Mouse (Mus musculus): Measurements from ENCODE around the gene Dcaf1. TPM values are rescaled to one million over a fixed set of nuclear protein-coding genes. Genes with fewer than 3 reads are reported as not detected.

The Dcaf1 gene
- total and polyA plus RNA-seq, 3 experiments, result 9.8 to 27.9 (median 27.3) TPM

DNA sequence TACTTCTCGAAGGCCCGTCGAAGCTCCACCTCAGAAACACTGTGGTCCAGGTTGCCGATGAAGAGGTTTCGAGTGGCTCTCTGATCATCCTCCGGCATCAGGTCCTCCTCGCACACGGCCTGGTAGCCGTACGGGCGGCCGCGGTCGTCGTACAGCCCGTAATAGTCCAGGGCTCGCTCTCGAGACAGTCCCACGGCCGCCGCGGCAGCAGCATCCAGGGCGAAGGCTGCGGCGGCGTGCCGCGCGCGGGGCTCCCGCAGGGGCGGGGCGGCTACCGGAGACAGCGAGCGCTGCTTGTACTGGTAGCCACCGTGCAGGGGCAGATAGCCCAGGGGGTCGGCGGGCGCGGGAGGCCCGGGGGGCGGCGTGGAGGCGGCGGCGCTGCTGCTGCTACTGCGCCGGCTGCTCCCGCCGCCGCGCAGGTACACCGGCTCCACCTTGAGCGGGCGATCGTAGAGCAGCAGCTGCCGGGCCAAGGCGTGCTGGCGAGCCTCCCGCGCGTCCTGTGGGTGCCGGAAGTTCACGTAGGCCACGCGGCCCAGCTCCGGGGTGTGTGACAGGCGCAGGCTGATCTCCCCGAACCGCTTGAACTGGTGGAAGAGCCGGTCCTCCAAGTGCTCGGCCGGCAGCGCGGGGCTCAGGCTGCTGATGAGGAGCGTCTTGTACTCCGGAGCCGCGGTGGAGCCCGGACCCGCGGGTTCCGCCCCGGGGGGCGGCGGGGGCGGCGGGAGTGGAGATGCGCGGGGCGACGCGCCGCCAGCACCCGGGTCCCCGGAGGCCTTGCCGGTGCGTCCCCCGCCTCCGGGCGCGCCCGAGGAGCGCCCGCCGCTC is 64.4 kb downstream of the Dcaf1 start:
- H3K27me3 ChIP-seq (ENCODE audit: control insufficient read depth, insufficient read depth, low read length), result no peaks in the 10 kb centered on the region
- H3K79me2 ChIP-seq (replicated peaks; ENCODE audit: control insufficient read depth, insufficient read depth, low read length), result 0 out of 2 replicates have a peak, but pooled peaks cover 2% of the 10 kb centered on the region
- peaks cover 13% of the 10 kb centered on the region for H3K4me1 ChIP-seq (ENCODE audit: control insufficient read depth, insufficient read depth, low read length)
- H3K4me3 ChIP-seq, result peak overlapping the region; percentile 77
- DNase-seq, result peak; percentile 63 to 68
- H3K27ac ChIP-seq, result peak overlapping the region; percentile 69
- peak overlapping the region; percentile 95 for H3K9ac ChIP-seq (ENCODE audit: low read depth, low read length)
- peaks cover 7% of the 10 kb centered on the region; the same call in 1 of the 2 replicates for H3K36me3 ChIP-seq (ENCODE audit: control insufficient read depth, insufficient read depth, low read length)
- intact Hi-C loops (cut with DNase I), result loop anchor here (5.0 kb wide), 1 partner anchor 199 kb away; the partner anchor contains the start of gene Tex264
- 2% methylated on average over 103 of the region's 107 CpGs for WGBS
- TF ChIP-seq EP300 (IDR thresholded peaks at IDR 0.05; ENCODE audit: insufficient read depth, low read depth, low read length) (no peak), POLR2A (IDR thresholded peaks at IDR 0.05; ENCODE audit: insufficient read depth, low read depth, low read length) (no peak), CTCF (IDR thresholded peaks at IDR 0.05) (no peak)

DNA sequence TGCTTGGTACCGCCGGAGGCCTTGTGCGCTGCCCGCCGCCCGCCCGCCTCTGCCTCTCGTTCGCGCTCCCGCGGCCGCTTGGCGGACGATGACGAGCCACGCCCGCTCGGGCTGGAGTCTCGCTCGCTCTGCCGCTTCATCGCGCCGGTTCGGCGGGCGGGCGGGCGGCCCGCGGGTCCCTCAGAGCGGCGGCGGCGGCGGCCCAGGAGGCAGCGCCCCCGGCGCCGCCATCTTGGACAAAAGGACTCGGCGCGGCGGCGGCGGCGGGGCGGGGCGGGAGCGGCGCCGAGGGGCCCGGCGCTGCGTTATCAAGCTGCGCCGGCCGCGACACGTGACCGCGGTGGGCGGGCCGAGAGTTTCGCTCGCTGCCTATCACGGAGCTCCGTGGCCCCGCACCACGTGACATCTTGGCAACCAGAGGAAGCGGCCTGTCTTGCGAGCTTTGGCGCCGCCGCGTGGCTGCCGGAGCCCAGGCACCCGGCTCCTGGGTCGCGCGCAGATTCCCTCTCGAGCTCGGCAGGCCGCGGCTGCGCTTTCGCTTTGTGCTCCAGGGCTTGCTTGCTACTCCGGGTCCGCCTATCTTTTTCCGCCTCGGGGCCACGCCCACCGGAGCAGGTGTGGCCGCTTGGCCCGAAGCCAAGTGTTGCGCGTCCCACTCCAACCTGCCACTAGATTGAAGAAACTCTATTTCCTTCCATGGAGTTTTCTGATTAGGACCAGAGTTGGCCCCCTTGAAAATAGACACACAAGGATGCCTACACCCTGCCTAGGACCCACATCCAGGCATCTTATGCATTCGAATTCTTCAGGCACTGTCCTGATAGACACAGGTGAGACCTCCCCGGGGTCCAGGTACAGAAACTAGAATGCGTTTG is 65.4 kb downstream of the Dcaf1 start, which contains the start of gene Rbm15b:
Rbm15b (minus strand) TSS at position 601 of the 875 bp plus-strand sequence.
- H3K9ac ChIP-seq (ENCODE audit: low read depth, low read length), result peak within 1 kb of the TSS; percentile 95
- no peaks in the 10 kb centered on the region for H3K27me3 ChIP-seq (ENCODE audit: control insufficient read depth, insufficient read depth, low read length)
- WGBS, result 2% methylated on average over 95 of the region's 101 CpGs
- 0 out of 2 replicates have a peak, but pooled peaks cover 2% of the 10 kb centered on the region for H3K79me2 ChIP-seq (replicated peaks; ENCODE audit: control insufficient read depth, insufficient read depth, low read length)
- peaks cover 7% of the 10 kb centered on the region; the same call in 1 of the 2 replicates for H3K36me3 ChIP-seq (ENCODE audit: control insufficient read depth, insufficient read depth, low read length)
- TF ChIP-seq EP300 (IDR thresholded peaks at IDR 0.05; ENCODE audit: insufficient read depth, low read depth, low read length) (no peak; the same call in 1 of the 2 replicates), POLR2A (IDR thresholded peaks at IDR 0.05; ENCODE audit: insufficient read depth, low read depth, low read length) (peak; percentile 44; the same call in 1 of the 2 replicates), CTCF (IDR thresholded peaks at IDR 0.05) (peak; percentile 94)
- peak; percentile 97 to 99 for DNase-seq
- H3K4me3 ChIP-seq, result peak within 1 kb of the TSS; percentile 77
- peak within 1 kb of the TSS; percentile 69 for H3K27ac ChIP-seq
- intact Hi-C loops (cut with DNase I), result loop anchor here (1.0 to 5.0 kb wide), 2 partner anchors 65 to 200 kb away; partner anchors contain the start of gene Tex264
- H3K4me1 ChIP-seq (ENCODE audit: control insufficient read depth, insufficient read depth, low read length), result peaks cover 13% of the 10 kb centered on the region

DNA sequence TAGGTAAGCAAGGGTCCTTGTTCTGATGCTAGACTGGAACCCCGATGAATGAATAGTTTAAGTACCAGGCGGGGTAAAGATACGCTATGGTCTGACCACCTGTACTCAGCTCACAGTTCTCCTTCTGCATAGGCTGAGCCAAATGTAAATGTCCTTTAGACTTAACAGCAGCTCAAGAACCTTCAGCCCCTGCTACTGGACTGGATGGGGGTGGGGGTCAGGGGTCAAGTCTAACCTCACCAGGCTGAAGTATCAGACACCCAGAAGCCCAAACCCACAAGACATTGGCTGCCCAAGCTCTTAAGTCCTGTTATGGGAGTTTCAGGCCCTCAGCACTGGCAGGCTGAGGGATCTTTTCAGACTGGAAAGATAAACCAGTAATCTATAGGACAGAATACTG is 66.7 kb downstream of the Dcaf1 start:
- intact Hi-C loops (cut with DNase I), result loop anchor here (5.0 kb wide), 1 partner anchor 201 kb away; the partner anchor contains the start of gene Tex264
- H3K4me3 ChIP-seq, result no peak overlapping the region
- peaks cover 7% of the 10 kb centered on the region; the same call in 1 of the 2 replicates for H3K36me3 ChIP-seq (ENCODE audit: control insufficient read depth, insufficient read depth, low read length)
- 0 out of 2 replicates have a peak, but pooled peaks cover 2% of the 10 kb centered on the region for H3K79me2 ChIP-seq (replicated peaks; ENCODE audit: control insufficient read depth, insufficient read depth, low read length)
- TF ChIP-seq POLR2A (IDR thresholded peaks at IDR 0.05; ENCODE audit: insufficient read depth, low read depth, low read length) (no peak), EP300 (IDR thresholded peaks at IDR 0.05; ENCODE audit: insufficient read depth, low read depth, low read length) (no peak), CTCF (IDR thresholded peaks at IDR 0.05) (no peak)
- no peaks in the 10 kb centered on the region for H3K27me3 ChIP-seq (ENCODE audit: control insufficient read depth, insufficient read depth, low read length)
- H3K4me1 ChIP-seq (ENCODE audit: control insufficient read depth, insufficient read depth, low read length), result peaks cover 13% of the 10 kb centered on the region
- WGBS, result 94% methylated on average over 3 of the region's 3 CpGs
- DNase-seq, result no peak
- no peak overlapping the region for H3K9ac ChIP-seq (ENCODE audit: low read depth, low read length)
- H3K27ac ChIP-seq, result no peak overlapping the region

DNA sequence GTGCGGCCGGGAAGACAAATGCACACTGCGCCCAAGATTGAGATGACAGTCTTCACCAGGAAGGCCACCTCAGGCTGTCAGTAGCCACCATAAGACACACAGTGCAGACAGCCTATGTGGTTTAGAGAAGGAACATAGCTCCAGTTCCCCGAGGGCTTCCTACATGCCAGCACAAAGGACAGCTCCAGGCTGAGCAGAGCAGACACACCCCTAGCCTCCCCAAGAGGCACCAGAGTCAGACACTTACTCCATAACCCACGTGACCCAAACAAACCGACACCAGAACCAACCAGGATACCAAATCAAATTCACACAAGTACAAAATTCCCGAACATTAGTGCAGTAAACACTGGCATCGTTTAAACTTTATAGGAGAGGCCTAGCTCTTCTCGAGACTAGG is 67.6 kb downstream of the Dcaf1 start:
- no peaks in the 10 kb centered on the region for H3K79me2 ChIP-seq (replicated peaks; ENCODE audit: control insufficient read depth, insufficient read depth, low read length)
- TF ChIP-seq POLR2A (IDR thresholded peaks at IDR 0.05; ENCODE audit: insufficient read depth, low read depth, low read length) (no peak), EP300 (IDR thresholded peaks at IDR 0.05; ENCODE audit: insufficient read depth, low read depth, low read length) (no peak), CTCF (IDR thresholded peaks at IDR 0.05) (no peak)
- 75% methylated on average over 9 of the region's 9 CpGs for WGBS
- no peak overlapping the region for H3K4me3 ChIP-seq
- intact Hi-C loops (cut with DNase I), result loop anchor here (5.0 kb wide), 1 partner anchor 202 kb away; the partner anchor contains the start of gene Tex264
- peaks cover 5% of the 10 kb centered on the region; the same call in 1 of the 2 replicates for H3K36me3 ChIP-seq (ENCODE audit: control insufficient read depth, insufficient read depth, low read length)
- no peak overlapping the region for H3K27ac ChIP-seq
- no peaks in the 10 kb centered on the region for H3K27me3 ChIP-seq (ENCODE audit: control insufficient read depth, insufficient read depth, low read length)
- H3K9ac ChIP-seq (ENCODE audit: low read depth, low read length), result no peak overlapping the region
- DNase-seq, result no peak
- H3K4me1 ChIP-seq (ENCODE audit: control insufficient read depth, insufficient read depth, low read length), result peaks cover 11% of the 10 kb centered on the region

DNA sequence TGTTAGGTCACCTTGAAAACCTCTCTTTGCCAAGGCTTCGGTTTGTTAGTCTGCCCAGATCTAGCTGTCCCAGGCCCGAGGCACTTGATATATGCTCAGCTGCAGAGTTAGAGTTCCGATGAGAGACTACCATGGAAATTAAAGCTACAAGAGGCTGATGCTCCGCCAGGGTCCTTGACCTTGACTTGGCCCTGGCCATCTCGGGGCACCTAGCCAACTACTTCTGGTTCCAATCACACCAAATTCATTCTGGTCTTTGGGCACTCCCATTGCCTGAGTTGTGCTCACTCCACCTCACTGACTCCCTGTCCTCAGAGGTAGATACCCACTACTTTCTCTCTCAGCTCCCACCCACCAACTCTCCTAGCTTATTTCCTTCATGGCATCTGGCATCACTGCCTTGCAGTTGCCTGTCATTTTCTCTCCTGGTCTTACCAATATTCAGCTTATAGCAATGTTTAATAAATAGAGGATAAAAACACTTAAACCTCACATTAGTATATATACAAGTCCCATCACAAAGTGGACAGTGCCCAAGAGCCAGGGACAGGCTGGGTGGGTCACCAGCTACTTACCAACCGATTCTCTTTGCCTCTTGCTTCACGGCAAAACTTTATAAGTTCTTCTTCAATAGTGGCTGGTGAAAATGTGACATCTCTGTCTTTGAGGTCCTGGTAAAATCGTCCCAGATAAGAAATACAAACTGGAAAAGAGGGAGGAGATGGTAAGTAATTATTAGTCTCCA is 69.0 kb downstream of the Dcaf1 start:
- Histone ChIP-seq H3K27ac (peak overlapping the region; percentile 94), H3K4me3 (peak overlapping the region; percentile 93), H3K27me3 (ENCODE audit: control insufficient read depth, insufficient read depth, low read length) (no peaks in the 10 kb centered on the region), H3K9ac (ENCODE audit: low read depth, low read length) (no peak overlapping the region), H3K4me1 (ENCODE audit: control insufficient read depth, insufficient read depth, low read length) (peaks cover 5% of the 10 kb centered on the region), H3K79me2 (replicated peaks; ENCODE audit: control insufficient read depth, insufficient read depth, low read length) (no peaks in the 10 kb centered on the region), H3K36me3 (ENCODE audit: control insufficient read depth, insufficient read depth, low read length) (peaks cover 4% of the 10 kb centered on the region; the same call in 1 of the 2 replicates)
- peak; percentile 35 to 41 for DNase-seq
- intact Hi-C loops (cut with DNase I), result loop anchor here (10.0 kb wide), 1 partner anchor 644 kb away; the partner anchor contains the start of gene Tmem115
- 41% methylated on average over 8 of the region's 8 CpGs for WGBS
- no peak for TF ChIP-seq POLR2A (IDR thresholded peaks at IDR 0.05; ENCODE audit: insufficient read depth, low read depth, low read length)
- no peak for TF ChIP-seq EP300 (IDR thresholded peaks at IDR 0.05; ENCODE audit: insufficient read depth, low read depth, low read length)
- TF ChIP-seq CTCF (IDR thresholded peaks at IDR 0.05), result no peak

Data from heart, adult 2 months (tissue).